Mouse (Mus musculus) kidney, embryonic 16.5 days (tissue): ENCODE data around the gene D5Ertd579e. TPM values are rescaled to one million over a fixed set of nuclear protein-coding genes. Genes with fewer than 3 reads are reported as not detected.

ENCODE experiments used
- ATAC-seq: fragments of 200-750 bp; cut with Nextera tagmentation; 2 replicates; pipeline ENCODE4 v1.8.0; 2017; ENCODE audit warnings: moderate TSS enrichment; ENCODE audit not compliant: low FRiP score, low TSS enrichment
- H3K27ac ChIP-seq: fragments of 300-500 bp; sonication (generic); 2 replicates; pipeline ENCODE4 v1.5.1; 2014; ENCODE audit warnings: low read length
- H3K27me3 ChIP-seq: fragments of 300-500 bp; sonication (generic); 2 replicates; pipeline ENCODE4 v1.6.1; 2014; ENCODE audit warnings: low read length, control low read depth, mixed read lengths; ENCODE audit not compliant: insufficient read depth
- H3K36me3 ChIP-seq: fragments of 300-500 bp; sonication (generic); 2 replicates; pipeline ENCODE4 v1.6.1; 2014; ENCODE audit warnings: low read length, control low read depth, mixed read lengths; ENCODE audit not compliant: insufficient read depth
- H3K4me1 ChIP-seq: fragments of 300-500 bp; sonication (generic); 2 replicates; pipeline ENCODE4 v1.6.1; 2014; ENCODE audit warnings: low read length, control low read depth, mixed read lengths; ENCODE audit not compliant: insufficient read depth
- H3K4me2 ChIP-seq: fragments of 300-500 bp; sonication (generic); replicated peaks from 2 replicates; pipeline ENCODE4 v1.6.1; 2014; ENCODE audit warnings: low read depth, low read length
- H3K4me3 ChIP-seq: fragments of 300-500 bp; sonication (generic); 2 replicates; pipeline ENCODE4 v1.5.1; 2014; ENCODE audit warnings: mild to moderate bottlenecking, low read length
- H3K9ac ChIP-seq: fragments of 300-500 bp; sonication (generic); replicated peaks from 2 replicates; pipeline ENCODE4 v1.6.1; 2014; ENCODE audit warnings: low read length
- H3K9me3 ChIP-seq: fragments of 300-500 bp; sonication (generic); 2 replicates; pipeline ENCODE4 v1.6.1; 2016; ENCODE audit warnings: low read length, control low read depth
- WGBS: fragments of 180-500 bp; shearing (Covaris S2); extraction: QIAGEN DNeasy Blood & Tissue Kit; methylation state at CpG from one replicate; pipeline ENCODE4 v1.1.7; 2014; 5-methylcytosine and 5-hydroxymethylcytosine counted together
- polyA plus RNA-seq: library from polyadenylated mRNA; unstranded; fragments of >200 nt; fragmentation: Nextera tagmentation; extraction: Ambion mirVana; gene quantifications from 2 replicates; pipeline ENCODE4 v1.2.1, GENCODE M21; 2015

D5Ertd579e gene
- polyA plus RNA-seq, 1 experiment from 2014 or later, result 18.4 TPM

- Histone ChIP-seq H3K9ac (peak overlapping the region; percentile 90), H3K36me3 (no peaks in the 10 kb centered on the region; the same call in 1 of the 2 replicates), H3K4me2 (peak overlapping the region; percentile 86), H3K27ac (peak overlapping the region; percentile 86), H3K9me3 (no peaks in the 10 kb centered on the region), H3K4me1 (peaks cover 19% of the 10 kb centered on the region), H3K27me3 (no peaks in the 10 kb centered on the region), H3K4me3 (peak overlapping the region; percentile 84)
- ATAC-seq, result no peak
- 7% methylated on average over 14 of the region's 14 CpGs for whole genome bisulfite sequencing
Measured at GRCm38 (mm10) chr5:36695005-36695404, 819 bp downstream of the D5Ertd579e start.

GRCm38 (mm10) chr5:36693651-36694050 lies 2.2 kb downstream of the D5Ertd579e start:
- H3K4me1 ChIP-seq, result peaks cover 23% of the 10 kb centered on the region
- no peak overlapping the region for H3K4me2 ChIP-seq
- no peak overlapping the region for H3K27ac ChIP-seq
- no peaks in the 10 kb centered on the region; the same call in 1 of the 2 replicates for H3K36me3 ChIP-seq
- no peak for ATAC-seq
- H3K27me3 ChIP-seq, result no peaks in the 10 kb centered on the region
- 88% methylated on average over 2 of the region's 2 CpGs for WGBS
- H3K9ac ChIP-seq, result no peak overlapping the region
- no peak overlapping the region for H3K4me3 ChIP-seq
- H3K9me3 ChIP-seq, result no peaks in the 10 kb centered on the region

- Histone ChIP-seq H3K27me3 (no peaks in the 10 kb centered on the region), H3K4me3 (no peak overlapping the region), H3K9me3 (peaks cover 6% of the 10 kb centered on the region; the same call in 1 of the 2 replicates), H3K36me3 (peaks cover 6% of the 10 kb centered on the region), H3K4me1 (peaks cover 21% of the 10 kb centered on the region), H3K27ac (no peak overlapping the region), H3K9ac (no peak overlapping the region), H3K4me2 (no peak overlapping the region)
- 68% methylated on average over 1 of the region's 1 CpGs for WGBS
- no peak for ATAC-seq
Measured at GRCm38 (mm10) chr5:36691423-36691822, 4.4 kb downstream of the D5Ertd579e start.

- ATAC-seq, result no peak
- Histone ChIP-seq H3K4me1 (0 out of 2 replicates have a peak, but pooled peaks cover 3% of the 10 kb centered on the region), H3K9me3 (peaks cover 6% of the 10 kb centered on the region; the same call in 1 of the 2 replicates), H3K9ac (no peak overlapping the region), H3K36me3 (peaks cover 6% of the 10 kb centered on the region), H3K27me3 (no peaks in the 10 kb centered on the region), H3K4me3 (no peak overlapping the region), H3K27ac (no peak overlapping the region), H3K4me2 (no peak overlapping the region)
- WGBS, result 84% methylated on average over 4 of the region's 4 CpGs
Measured at GRCm38 (mm10) chr5:36685170-36685569, 10.7 kb downstream of the D5Ertd579e start.

- ATAC-seq, result no peak
- Histone ChIP-seq H3K4me3 (no peak overlapping the region), H3K27me3 (no peaks in the 10 kb centered on the region), H3K4me2 (no peak overlapping the region), H3K9ac (no peak overlapping the region), H3K36me3 (peaks cover 6% of the 10 kb centered on the region; the same call in 1 of the 2 replicates), H3K4me1 (peaks cover 10% of the 10 kb centered on the region), H3K27ac (no peak overlapping the region), H3K9me3 (peaks cover 6% of the 10 kb centered on the region; the same call in 1 of the 2 replicates)
- 97% methylated on average over 1 of the region's 1 CpGs for WGBS
Measured at GRCm38 (mm10) chr5:36683586-36683985, 12.2 kb downstream of the D5Ertd579e start.

- H3K4me2 ChIP-seq, result no peak overlapping the region
- H3K4me3 ChIP-seq, result no peak overlapping the region
- no peaks in the 10 kb centered on the region for H3K27me3 ChIP-seq
- no peak overlapping the region for H3K27ac ChIP-seq
- H3K9me3 ChIP-seq, result no peaks in the 10 kb centered on the region
- peaks cover 16% of the 10 kb centered on the region for H3K4me1 ChIP-seq
- ATAC-seq, result no peak
- H3K9ac ChIP-seq, result no peak overlapping the region
- no peaks in the 10 kb centered on the region for H3K36me3 ChIP-seq
Measured at GRCm38 (mm10) chr5:36681219-36681618, 14.6 kb downstream of the D5Ertd579e start.

GRCm38 (mm10) chr5:36679918-36680598 lies 15.8 kb downstream of the D5Ertd579e start:
- Histone ChIP-seq H3K4me2 (no peak overlapping the region), H3K36me3 (no peaks in the 10 kb centered on the region), H3K4me3 (no peak overlapping the region), H3K9ac (no peak overlapping the region), H3K4me1 (peaks cover 19% of the 10 kb centered on the region), H3K27ac (no peak overlapping the region), H3K27me3 (no peaks in the 10 kb centered on the region), H3K9me3 (no peaks in the 10 kb centered on the region)
- no peak for ATAC-seq
- WGBS, result 66% methylated on average over 4 of the region's 4 CpGs

GRCm38 (mm10) chr5:36678799-36679198 lies 17.0 kb downstream of the D5Ertd579e start:
- H3K9me3 ChIP-seq, result no peaks in the 10 kb centered on the region
- 21% methylated on average over 1 of the region's 1 CpGs for WGBS

GRCm38 (mm10) chr5:36677907-36678306 lies 17.9 kb downstream of the D5Ertd579e start:
- Histone ChIP-seq H3K36me3 (no peaks in the 10 kb centered on the region), H3K4me3 (no peak overlapping the region), H3K27me3 (no peaks in the 10 kb centered on the region), H3K4me2 (no peak overlapping the region), H3K4me1 (peaks cover 19% of the 10 kb centered on the region), H3K9ac (no peak overlapping the region), H3K27ac (no peak overlapping the region), H3K9me3 (no peaks in the 10 kb centered on the region)
- no peak for ATAC-seq
- WGBS, result 78% methylated on average over 5 of the region's 5 CpGs

More at GRCm38 (mm10) chr5:36678799-36679198, 17.0 kb downstream of the D5Ertd579e start:
- Histone ChIP-seq H3K9ac (no peak overlapping the region), H3K27me3 (no peaks in the 10 kb centered on the region), H3K27ac (peak overlapping the region; percentile 61), H3K36me3 (no peaks in the 10 kb centered on the region), H3K4me2 (no peak overlapping the region), H3K4me1 (peaks cover 19% of the 10 kb centered on the region), H3K4me3 (no peak overlapping the region)
- ATAC-seq, result peak; percentile 75

GRCm38 (mm10) chr5:36675466-36675865 lies 20.4 kb downstream of the D5Ertd579e start:
- Histone ChIP-seq H3K27ac (no peak overlapping the region), H3K27me3 (no peaks in the 10 kb centered on the region), H3K4me2 (no peak overlapping the region), H3K9ac (no peak overlapping the region), H3K36me3 (peaks cover 8% of the 10 kb centered on the region; the same call in 1 of the 2 replicates), H3K4me3 (no peak overlapping the region), H3K9me3 (no peaks in the 10 kb centered on the region), H3K4me1 (peaks cover 19% of the 10 kb centered on the region)
- ATAC-seq, result no peak
- 24% methylated on average over 1 of the region's 1 CpGs for WGBS
